Mouse (Mus musculus) myocyte (in vitro differentiated cells): ENCODE results near the gene Gfra4. TPM values are rescaled to one million over a fixed set of nuclear protein-coding genes. Genes with fewer than 3 reads are reported as not detected.

Experiments
- H3K27me3 ChIP-seq: one replicate; pipeline ENCODE4 v1.6.1; 2011; ENCODE audit not compliant: control insufficient read depth, insufficient read depth, insufficient read length
- H3K36me3 ChIP-seq: one replicate; pipeline ENCODE4 v1.6.1; 2011; ENCODE audit not compliant: control insufficient read depth, insufficient read depth
- H3K4me2 ChIP-seq: one replicate; pipeline ENCODE4 v1.6.1; 2011; ENCODE audit warnings: low read depth, control low read depth
- H3K4me3 ChIP-seq: one replicate; pipeline ENCODE4 v1.5.1; 2011; ENCODE audit warnings: mild to moderate bottlenecking, control low read depth, moderate library complexity
- H3K79me2 ChIP-seq: one replicate; pipeline ENCODE4 v1.6.1; 2011; ENCODE audit not compliant: control insufficient read depth, insufficient read depth
- H3ac ChIP-seq: one replicate; pipeline ENCODE4 v1.6.1; 2011; ENCODE audit not compliant: control insufficient read depth, insufficient read length
- CEBPB ChIP-seq: IDR thresholded peaks from 2 replicates; pipeline ENCODE4 v1.6.1; 2011; ENCODE audit warnings: mild to moderate bottlenecking, moderate library complexity; ENCODE audit not compliant: poor library complexity, insufficient read depth, severe bottlenecking
- E2F4 ChIP-seq: IDR thresholded peaks from one replicate; pipeline ENCODE4 v1.6.1; 2011; ENCODE audit warnings: mild to moderate bottlenecking, control low read depth, moderate library complexity; ENCODE audit not compliant: insufficient read depth
- MAX ChIP-seq: IDR thresholded peaks from one replicate; pipeline ENCODE4 v1.6.1; 2011; ENCODE audit warnings: low read depth, mild to moderate bottlenecking, control low read depth
- MYOD1 ChIP-seq, 3 experiments: IDR thresholded peaks; one replicate each; pipeline ENCODE4 v1.6.1; 2011; ENCODE audit warnings: control low read depth in 2 of 3, low read depth in 2 of 3, mild to moderate bottlenecking in 2 of 3, moderate library complexity in 1 of 3; ENCODE audit not compliant: insufficient read length in 2 of 3, control insufficient read depth in 1 of 3
- MYOG ChIP-seq, 3 experiments: IDR thresholded peaks; one replicate each; pipeline ENCODE4 v1.6.1; 2011; ENCODE audit warnings: control low read depth in 2 of 3, low read depth in 2 of 3, mild to moderate bottlenecking in 2 of 3; ENCODE audit not compliant: insufficient read length in 2 of 3, control insufficient read depth in 1 of 3, insufficient read depth in 1 of 3
- POLR2A ChIP-seq: IDR thresholded peaks from one replicate; pipeline ENCODE4 v1.6.1; 2011; ENCODE audit warnings: low read depth, mild to moderate bottlenecking, control low read depth, moderate library complexity; ENCODE audit not compliant: insufficient read length
- POLR2AphosphoS2 ChIP-seq: IDR thresholded peaks from one replicate; pipeline ENCODE4 v1.6.1; 2011; ENCODE audit warnings: low read depth, control low read depth; ENCODE audit not compliant: insufficient read length
- REST ChIP-seq: IDR thresholded peaks from one replicate; pipeline ENCODE4 v1.6.1; 2011; ENCODE audit warnings: mild to moderate bottlenecking, control low read depth, moderate library complexity; ENCODE audit not compliant: insufficient read depth, insufficient read length
- SRF ChIP-seq: IDR thresholded peaks from one replicate; pipeline ENCODE4 v1.6.1; 2011; ENCODE audit warnings: low read depth; ENCODE audit not compliant: control insufficient read depth, insufficient read length
- TCF12 ChIP-seq: IDR thresholded peaks from one replicate; pipeline ENCODE4 v1.6.1; 2011; ENCODE audit warnings: mild to moderate bottlenecking, control low read depth; ENCODE audit not compliant: poor library complexity, insufficient read depth, severe bottlenecking
- TCF3 ChIP-seq: IDR thresholded peaks from one replicate; pipeline ENCODE4 v1.6.1; 2011; ENCODE audit warnings: low read depth, control low read depth; ENCODE audit not compliant: insufficient read length
- USF1 ChIP-seq: IDR thresholded peaks from one replicate; pipeline ENCODE4 v1.6.1; 2011; ENCODE audit warnings: low read depth, mild to moderate bottlenecking, control low read depth, moderate library complexity
- polyA plus RNA-seq: library from polyadenylated mRNA; unstranded; fragments of >200 nt; fragmentation: generic; extraction: Trizol; gene quantifications from one replicate; pipeline ENCODE4 v1.2.1, GENCODE M21; 2012; ENCODE audit warnings: missing spikeins

Gene Gfra4
- polyA plus RNA-seq, 1 experiment, result 2.2 TPM

GRCm38 (mm10) chr2:131063404-131063864 is 20.5 kb upstream of the Gfra4 start, which contains the start of gene Adam33:
TSS of gene Adam33 (minus strand) at chr2:131063814.
- Histone ChIP-seq H3K79me2 (no peaks in the 10 kb centered on the region), H3K27me3 (peaks cover 9% of the 10 kb centered on the region), H3K4me3 (no peak within 1 kb of the TSS), H3ac (no peak within 1 kb of the TSS), H3K4me2 (no peak within 1 kb of the TSS), H3K36me3 (no peaks in the 10 kb centered on the region)
- TF ChIP-seq E2F4, result no peak
- no peak for TF ChIP-seq MYOG (IDR thresholded peaks at IDR 0.05; ENCODE audit: control insufficient read depth in 1 of 3, insufficient read depth in 1 of 3, insufficient read length in 2 of 3, low read depth in 2 of 3)
- no peak for TF ChIP-seq REST
- no peak for TF ChIP-seq CEBPB
- TF ChIP-seq POLR2A, result no peak
- TF ChIP-seq TCF12, result no peak
- TF ChIP-seq MYOD1 (IDR thresholded peaks at IDR 0.05; ENCODE audit: control insufficient read depth in 1 of 3, insufficient read length in 2 of 3, low read depth in 2 of 3), result no peak
- no peak for TF ChIP-seq TCF3

- Histone ChIP-seq H3K4me3 (no peak overlapping the region), H3K36me3 (no peaks in the 10 kb centered on the region), H3K79me2 (no peaks in the 10 kb centered on the region), H3K4me2 (no peak overlapping the region), H3ac (no peak overlapping the region), H3K27me3 (peaks cover 9% of the 10 kb centered on the region)
- TF ChIP-seq USF1 (no peak), POLR2A (no peak), MYOD1 (IDR thresholded peaks at IDR 0.05; ENCODE audit: control insufficient read depth in 1 of 3, insufficient read length in 2 of 3, low read depth in 2 of 3) (no peak), MYOG (IDR thresholded peaks at IDR 0.05; ENCODE audit: control insufficient read depth in 1 of 3, insufficient read depth in 1 of 3, insufficient read length in 2 of 3, low read depth in 2 of 3) (no peak), REST (no peak), CEBPB (no peak), TCF12 (no peak), TCF3 (no peak), MAX (no peak), SRF (no peak), E2F4 (no peak)
Measured at GRCm38 (mm10) chr2:131061607-131062006, 18.7 kb upstream of the Gfra4 start.

GRCm38 (mm10) chr2:131060784-131061183 is 17.9 kb upstream of the Gfra4 start:
- TF ChIP-seq MYOD1 (IDR thresholded peaks at IDR 0.05; ENCODE audit: control insufficient read depth in 1 of 3, insufficient read length in 2 of 3, low read depth in 2 of 3) (no peak), MYOG (IDR thresholded peaks at IDR 0.05; ENCODE audit: control insufficient read depth in 1 of 3, insufficient read depth in 1 of 3, insufficient read length in 2 of 3, low read depth in 2 of 3) (no peak), MAX (no peak), CEBPB (no peak), REST (no peak), POLR2AphosphoS2 (no peak), E2F4 (no peak), TCF12 (no peak), SRF (no peak), POLR2A (no peak), USF1 (no peak), TCF3 (no peak)
- Histone ChIP-seq H3K4me3 (no peak overlapping the region), H3K27me3 (peaks cover 10% of the 10 kb centered on the region)

GRCm38 (mm10) chr2:131059781-131060540 is 17.1 kb upstream of the Gfra4 start:
- no peak overlapping the region for H3K4me2 ChIP-seq
- no peak overlapping the region for H3ac ChIP-seq
- H3K27me3 ChIP-seq, result peaks cover 19% of the 10 kb centered on the region
- TF ChIP-seq SRF (no peak), MYOD1 (IDR thresholded peaks at IDR 0.05; ENCODE audit: control insufficient read depth in 1 of 3, insufficient read length in 2 of 3, low read depth in 2 of 3) (no peak), TCF3 (no peak), MYOG (IDR thresholded peaks at IDR 0.05; ENCODE audit: control insufficient read depth in 1 of 3, insufficient read depth in 1 of 3, insufficient read length in 2 of 3, low read depth in 2 of 3) (no peak), REST (no peak)
- no peak overlapping the region for H3K4me3 ChIP-seq
- H3K79me2 ChIP-seq, result no peaks in the 10 kb centered on the region
- no peaks in the 10 kb centered on the region for H3K36me3 ChIP-seq

More at GRCm38 (mm10) chr2:131060784-131061183, 17.9 kb upstream of the Gfra4 start:
- H3K79me2 ChIP-seq, result no peaks in the 10 kb centered on the region
- no peak overlapping the region for H3ac ChIP-seq
- H3K36me3 ChIP-seq, result no peaks in the 10 kb centered on the region
- H3K4me2 ChIP-seq, result no peak overlapping the region

GRCm38 (mm10) chr2:131059377-131059776 is 16.5 kb upstream of the Gfra4 start:
- no peak overlapping the region for H3K4me3 ChIP-seq
- H3K4me2 ChIP-seq, result no peak overlapping the region
- no peaks in the 10 kb centered on the region for H3K36me3 ChIP-seq
- H3ac ChIP-seq, result no peak overlapping the region
- peaks cover 24% of the 10 kb centered on the region for H3K27me3 ChIP-seq
- H3K79me2 ChIP-seq, result no peaks in the 10 kb centered on the region
- TF ChIP-seq MYOD1 (IDR thresholded peaks at IDR 0.05; ENCODE audit: control insufficient read depth in 1 of 3, insufficient read length in 2 of 3, low read depth in 2 of 3) (peak in 2 of 3 experiments; percentile 6 to 26), SRF (no peak)
